Mouse (Mus musculus) heart, adult 2 months (tissue): ENCODE results near the gene Edem2.

Experiments
- CTCF ChIP-seq: fragments of 200-600 bp; IDR thresholded peaks from 2 replicates; pipeline ENCODE4 v1.8.1; 2022; ENCODE audit warnings: antibody characterized with exemption, mild to moderate bottlenecking, moderate library complexity
- POLR2A ChIP-seq: fragments of 200-500 bp; IDR thresholded peaks from 2 replicates; pipeline ENCODE4 v1.6.1; 2011; ENCODE audit warnings: mild to moderate bottlenecking, low read depth, low read length, control low read depth; ENCODE audit not compliant: insufficient read depth

- no peak for TF ChIP-seq CTCF
- TF ChIP-seq POLR2A, result no peak
Measured at GRCm38 (mm10) chr2:155726302-155726701, 3.0 kb downstream of the Edem2 start.
